Mouse (Mus musculus): ENCODE measurements at regions not wholly inside any gene's neighbourhood (a gene's known extent, or its start where the extent isn't known, plus 50 kb on each side); places are given as distances from the start of the nearest gene placed in this dataset.

- no peak for TF ChIP-seq CTCF (IDR thresholded peaks at IDR 0.05; ENCODE audit: borderline replicate concordance, extremely low read depth, insufficient read depth, insufficient read length)
- no peak for TF ChIP-seq POLR2A (IDR thresholded peaks at IDR 0.05; ENCODE audit: borderline replicate concordance, extremely low read depth, insufficient read depth, insufficient read length, poor library complexity, severe bottlenecking)
Measured at GRCm38 (mm10) chr12:97783476-97783875, 475.8 kb downstream of the Galc start.

Data from brain, embryonic 14.5 days (tissue).